Mouse (Mus musculus) hindbrain, embryonic 11.5 days (tissue): ENCODE measurements around the gene Prr5l. TPM values are rescaled to one million over a fixed set of nuclear protein-coding genes. Genes with fewer than 3 reads are reported as not detected.
A peak's percentile ranks its signal among the peaks of the same experiment; 100 is the strongest.

Experiments
- ATAC-seq: fragments of 200-750 bp; cut with Nextera tagmentation; 2 replicates; pipeline ENCODE4 v1.8.0; 2017; ENCODE audit warnings: mild to moderate bottlenecking, moderate TSS enrichment, moderate library complexity; ENCODE audit not compliant: low FRiP score
- DNase-seq: peaks from one replicate; pipeline ENCODE4 v3.0.0-alpha.2; 2015; ENCODE audit warnings: low spot score
- H3K27ac ChIP-seq: fragments of 300-500 bp; sonication (generic); 2 replicates; pipeline ENCODE4 v1.5.1; 2014; ENCODE audit warnings: mild to moderate bottlenecking, low read depth, low read length
- H3K27me3 ChIP-seq: fragments of 300-500 bp; sonication (generic); 2 replicates; pipeline ENCODE4 v1.6.1; 2014; ENCODE audit warnings: mild to moderate bottlenecking, low read length, moderate library complexity, mixed read lengths; ENCODE audit not compliant: control insufficient read depth, insufficient read depth
- H3K36me3 ChIP-seq: fragments of 300-500 bp; sonication (generic); 2 replicates; pipeline ENCODE4 v1.6.1; 2014; ENCODE audit warnings: mild to moderate bottlenecking, low read length, moderate library complexity, mixed read lengths; ENCODE audit not compliant: control insufficient read depth, insufficient read depth
- H3K4me1 ChIP-seq: fragments of 300-500 bp; sonication (generic); replicated peaks from 2 replicates; pipeline ENCODE4 v1.6.1; 2014; ENCODE audit warnings: low read length, mixed read lengths; ENCODE audit not compliant: control insufficient read depth, insufficient read depth
- H3K4me2 ChIP-seq: fragments of 300-500 bp; sonication (generic); replicated peaks from 2 replicates; pipeline ENCODE4 v1.6.1; 2014; ENCODE audit warnings: mild to moderate bottlenecking, low read depth, low read length
- H3K4me3 ChIP-seq: fragments of 300-500 bp; sonication (generic); 2 replicates; pipeline ENCODE4 v1.5.1; 2014; ENCODE audit warnings: low read depth, low read length
- H3K9ac ChIP-seq: fragments of 300-500 bp; sonication (generic); 2 replicates; pipeline ENCODE4 v1.6.1; 2014; ENCODE audit warnings: low read depth, low read length
- H3K9me3 ChIP-seq: fragments of 300-500 bp; sonication (generic); 2 replicates; pipeline ENCODE4 v1.6.1; 2016; ENCODE audit warnings: low read length; ENCODE audit not compliant: control insufficient read depth
- WGBS: fragments of 180-500 bp; shearing (Covaris S2); extraction: QIAGEN DNeasy Blood & Tissue Kit; methylation state at CpG from one replicate; pipeline ENCODE4 v1.1.7; 2014; 5-methylcytosine and 5-hydroxymethylcytosine counted together
- polyA plus RNA-seq: library from polyadenylated mRNA; unstranded; fragments of >200 nt; fragmentation: Nextera tagmentation; extraction: Ambion mirVana; gene quantifications from 2 replicates; pipeline ENCODE4 v1.2.1, GENCODE M21; 2014

Prr5l gene
- polyA plus RNA-seq, 1 experiment from 2014 or later: 13.2 TPM

GRCm38 (mm10) chr2:101722370-101723332, 160.2 kb downstream of the Prr5l start:
- DNase-seq: peak; percentile 69
- Histone ChIP-seq H3K36me3 (no peaks in the 10 kb centered on the region), H3K9me3 (no peaks in the 10 kb centered on the region), H3K4me2 (no peak overlapping the region), H3K9ac (no peak overlapping the region), H3K27ac (peak overlapping the region; percentile 78), H3K27me3 (no peaks in the 10 kb centered on the region), H3K4me1 (peaks cover 5% of the 10 kb centered on the region; the same call in 1 of the 2 replicates), H3K4me3 (no peak overlapping the region)
- ATAC-seq: peak; percentile 90
- 22% methylated on average over 8 of the region's 8 CpGs for WGBS

GRCm38 (mm10) chr2:101721835-101722234, 161.0 kb downstream of the Prr5l start:
- WGBS: 89% methylated on average over 4 of the region's 4 CpGs
- Histone ChIP-seq H3K4me3 (no peak overlapping the region), H3K27ac (0 out of 2 replicates have a peak overlapping the region, but pooled peaks have one; percentile 78), H3K36me3 (no peaks in the 10 kb centered on the region), H3K9me3 (no peaks in the 10 kb centered on the region), H3K4me2 (no peak overlapping the region), H3K4me1 (peaks cover 5% of the 10 kb centered on the region; the same call in 1 of the 2 replicates), H3K9ac (no peak overlapping the region), H3K27me3 (no peaks in the 10 kb centered on the region)
- no peak for ATAC-seq
- no peak for DNase-seq

GRCm38 (mm10) chr2:101717162-101717561, 165.7 kb downstream of the Prr5l start:
- Histone ChIP-seq H3K27me3 (no peaks in the 10 kb centered on the region), H3K36me3 (0 out of 2 replicates have a peak, but pooled peaks cover 4% of the 10 kb centered on the region), H3K27ac (no peak overlapping the region), H3K4me2 (no peak overlapping the region), H3K4me3 (no peak overlapping the region), H3K9ac (no peak overlapping the region), H3K4me1 (no peaks in the 10 kb centered on the region), H3K9me3 (no peaks in the 10 kb centered on the region)
- WGBS: 92% methylated on average over 13 of the region's 13 CpGs
- DNase-seq (no peak), ATAC-seq (no peak)

GRCm38 (mm10) chr2:101715650-101716323, 167.0 kb downstream of the Prr5l start:
- Histone ChIP-seq H3K4me2 (no peak overlapping the region), H3K9me3 (no peaks in the 10 kb centered on the region), H3K9ac (no peak overlapping the region), H3K27me3 (no peaks in the 10 kb centered on the region), H3K4me1 (no peaks in the 10 kb centered on the region), H3K36me3 (0 out of 2 replicates have a peak, but pooled peaks cover 4% of the 10 kb centered on the region), H3K4me3 (no peak overlapping the region), H3K27ac (no peak overlapping the region)
- 83% methylated on average over 8 of the region's 8 CpGs for WGBS
- DNase-seq (peak; percentile 44), ATAC-seq (no peak)

- Histone ChIP-seq H3K27ac (no peak overlapping the region), H3K36me3 (0 out of 2 replicates have a peak, but pooled peaks cover 4% of the 10 kb centered on the region), H3K4me2 (no peak overlapping the region), H3K9me3 (no peaks in the 10 kb centered on the region), H3K4me3 (no peak overlapping the region), H3K4me1 (no peaks in the 10 kb centered on the region), H3K9ac (no peak overlapping the region), H3K27me3 (no peaks in the 10 kb centered on the region)
- DNase-seq (no peak), ATAC-seq (no peak)
- 82% methylated on average over 3 of the region's 3 CpGs for WGBS
Observed at GRCm38 (mm10) chr2:101711608-101712007, 171.2 kb downstream of the Prr5l start.

GRCm38 (mm10) chr2:101705941-101706485, 176.8 kb downstream of the Prr5l start:
- H3K27ac ChIP-seq: no peak overlapping the region
- H3K27me3 ChIP-seq: no peaks in the 10 kb centered on the region
- ATAC-seq: no peak
- H3K9ac ChIP-seq: no peak overlapping the region
- H3K4me1 ChIP-seq: no peaks in the 10 kb centered on the region
- no peaks in the 10 kb centered on the region for H3K36me3 ChIP-seq
- H3K4me2 ChIP-seq: no peak overlapping the region
- DNase-seq: peak; percentile 47
- H3K9me3 ChIP-seq: no peaks in the 10 kb centered on the region
- WGBS: 49% methylated on average over 5 of the region's 5 CpGs
- H3K4me3 ChIP-seq: no peak overlapping the region

GRCm38 (mm10) chr2:101699284-101699683, 183.5 kb downstream of the Prr5l start:
- Histone ChIP-seq H3K27ac (no peak overlapping the region), H3K36me3 (0 out of 2 replicates have a peak, but pooled peaks cover 7% of the 10 kb centered on the region), H3K9ac (no peak overlapping the region), H3K4me2 (no peak overlapping the region), H3K4me1 (no peaks in the 10 kb centered on the region), H3K27me3 (no peaks in the 10 kb centered on the region), H3K4me3 (no peak overlapping the region), H3K9me3 (no peaks in the 10 kb centered on the region)
- DNase-seq (no peak), ATAC-seq (no peak)
- 94% methylated on average over 4 of the region's 4 CpGs for WGBS

GRCm38 (mm10) chr2:101695584-101695983, 187.2 kb downstream of the Prr5l start:
- ATAC-seq: no peak
- Histone ChIP-seq H3K4me3 (no peak overlapping the region), H3K9me3 (no peaks in the 10 kb centered on the region), H3K27me3 (no peaks in the 10 kb centered on the region), H3K27ac (no peak overlapping the region), H3K4me2 (no peak overlapping the region), H3K9ac (no peak overlapping the region), H3K36me3 (0 out of 2 replicates have a peak, but pooled peaks cover 7% of the 10 kb centered on the region), H3K4me1 (no peaks in the 10 kb centered on the region)
- DNase-seq: no peak
- 88% methylated on average over 7 of the region's 7 CpGs for WGBS
